Mouse (Mus musculus): ENCODE measurements around the gene Selplg. TPM values are rescaled to one million over a fixed set of nuclear protein-coding genes. Genes with fewer than 3 reads are reported as not detected.
A peak's percentile ranks its signal among the peaks of the same experiment; 100 is the strongest.

The Selplg gene
- polyA plus RNA-seq, 1 experiment from 2014 or later: 2.0 TPM

DNA sequence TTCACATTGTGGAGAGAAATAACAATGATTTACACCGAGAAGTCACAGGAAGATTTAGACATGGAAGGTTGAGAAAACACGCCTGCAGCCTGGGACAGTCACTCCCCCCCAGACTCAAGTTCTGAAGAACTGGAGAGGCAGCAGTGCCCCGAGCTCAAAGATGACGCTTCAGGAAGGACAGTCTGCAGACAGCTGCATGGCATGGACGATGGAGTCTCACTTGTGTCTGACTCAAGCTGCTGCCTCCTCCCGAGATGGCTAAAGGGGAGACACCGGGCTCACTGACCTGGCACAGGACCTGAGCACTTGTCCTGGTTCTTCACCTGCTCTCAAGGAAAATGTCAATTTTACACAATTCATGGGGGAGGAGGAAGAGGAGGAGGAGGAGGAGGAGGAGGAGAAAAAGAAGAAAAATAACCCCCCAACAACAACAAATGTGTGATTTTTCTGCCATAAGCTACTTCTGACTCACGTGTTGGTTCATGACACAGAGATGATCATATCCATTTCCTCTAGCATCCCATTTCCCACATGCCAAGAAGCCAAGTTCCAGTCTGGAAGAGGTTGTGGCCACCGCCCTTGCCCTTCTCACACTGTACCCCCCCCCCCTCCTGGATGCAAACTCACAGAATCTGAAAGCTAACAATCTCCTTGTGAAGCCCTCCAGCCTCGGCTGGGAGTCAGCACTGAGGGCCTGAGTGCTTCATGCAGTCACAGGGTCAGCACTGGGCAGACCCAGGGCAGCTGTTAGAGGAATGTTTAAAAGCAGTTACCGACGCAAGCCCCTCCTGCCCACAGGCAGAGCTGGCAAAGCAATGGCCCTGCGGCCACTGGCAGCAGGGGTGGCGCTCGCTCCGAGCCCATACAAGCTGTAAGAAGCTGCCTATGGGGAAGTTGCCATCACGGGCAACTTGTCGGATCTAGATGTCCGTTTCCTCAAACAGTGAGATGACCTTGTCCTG is 41.9 kb upstream of the Selplg start:
- Histone ChIP-seq H3K4me3 (ENCODE audit: low read depth, low read length) (no peak overlapping the region), H3K27me3 (ENCODE audit: control insufficient read depth, insufficient read depth, low read length) (no peaks in the 10 kb centered on the region), H3K27ac (replicated peaks) (peak overlapping the region; percentile 87), H3K4me1 (replicated peaks; ENCODE audit: control insufficient read depth, insufficient read depth) (peaks cover 14% of the 10 kb centered on the region), H3K36me3 (ENCODE audit: control insufficient read depth, insufficient read depth, low read length) (no peaks in the 10 kb centered on the region), H3K9ac (ENCODE audit: low read length) (peak overlapping the region; percentile 57; the same call in 1 of the 2 replicates), H3K9me3 (ENCODE audit: control insufficient read depth, low read length) (no peaks in the 10 kb centered on the region), H3K4me2 (replicated peaks; ENCODE audit: low read depth) (no peak overlapping the region)
- TF ChIP-seq EP300 (optimal IDR thresholded peaks at IDR 0.05) (no peak), CTCF (IDR thresholded peaks at IDR 0.05; ENCODE audit: low read depth) (no peak)
- ATAC-seq (ENCODE audit: low FRiP score, low TSS enrichment) (no peak), DNase-seq (ENCODE audit: low spot score) (no peak)
- 66% methylated on average over 19 of the region's 19 CpGs for WGBS

DNA sequence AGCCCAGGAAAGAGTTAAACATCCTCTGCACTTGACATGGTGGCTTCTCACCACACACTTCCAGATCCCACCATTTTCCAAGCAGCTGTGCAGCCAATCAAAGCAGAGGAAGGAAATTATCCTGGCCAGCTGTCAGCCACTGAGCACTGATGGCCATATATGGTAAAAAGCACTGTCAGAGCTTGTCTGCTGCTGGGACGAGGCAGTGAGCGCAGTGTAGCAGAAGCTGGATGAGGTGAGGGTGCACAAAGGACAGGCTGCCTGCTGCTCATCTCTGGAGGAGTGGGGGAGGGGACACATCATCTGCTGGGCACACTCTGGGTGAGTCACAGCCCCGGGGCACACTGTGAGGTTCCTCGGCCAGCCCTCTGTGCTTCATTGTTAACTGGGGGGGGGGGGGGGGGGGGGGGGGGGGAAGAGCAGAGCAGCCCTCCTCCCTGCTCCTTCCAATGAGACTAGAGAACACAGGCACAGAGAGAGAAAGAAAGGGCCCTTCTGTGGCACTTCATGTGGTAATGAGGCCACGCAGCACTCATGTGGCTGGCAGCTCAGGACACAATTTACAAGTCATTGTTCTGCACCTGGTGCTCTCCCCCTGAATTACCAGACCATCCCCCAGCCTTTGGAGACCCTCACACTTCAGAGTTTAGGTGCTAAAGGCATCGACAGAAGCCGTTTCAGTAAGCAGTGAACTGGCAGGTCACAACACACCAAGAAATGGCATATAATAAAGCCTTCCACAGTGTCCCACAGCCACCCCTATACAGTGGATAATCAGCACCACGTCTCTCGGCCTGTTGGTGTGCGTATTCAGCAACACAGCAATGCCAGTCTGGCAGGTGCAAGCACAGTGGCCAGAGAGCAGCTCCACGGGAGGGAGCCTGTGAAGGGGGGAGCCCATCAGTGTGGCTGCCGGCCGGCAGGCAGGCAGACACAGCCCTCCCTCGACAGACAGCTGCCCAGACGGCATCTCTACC is 40.8 kb upstream of the Selplg start:
- no peak for TF ChIP-seq EP300 (optimal IDR thresholded peaks at IDR 0.05)
- no peak for TF ChIP-seq CTCF (IDR thresholded peaks at IDR 0.05; ENCODE audit: low read depth)
- Histone ChIP-seq H3K4me2 (replicated peaks; ENCODE audit: low read depth) (peak overlapping the region; percentile 29; the same call in 1 of the 2 replicates), H3K9ac (ENCODE audit: low read length) (peak overlapping the region; percentile 57; the same call in 1 of the 2 replicates), H3K4me3 (ENCODE audit: low read depth, low read length) (no peak overlapping the region), H3K27me3 (ENCODE audit: control insufficient read depth, insufficient read depth, low read length) (no peaks in the 10 kb centered on the region), H3K9me3 (ENCODE audit: control insufficient read depth, low read length) (no peaks in the 10 kb centered on the region), H3K4me1 (replicated peaks; ENCODE audit: control insufficient read depth, insufficient read depth) (peaks cover 14% of the 10 kb centered on the region), H3K27ac (replicated peaks) (peak overlapping the region; percentile 87), H3K36me3 (ENCODE audit: control insufficient read depth, insufficient read depth, low read length) (no peaks in the 10 kb centered on the region)
- DNase-seq (ENCODE audit: low spot score): peak; percentile 61
- ATAC-seq (ENCODE audit: low FRiP score, low TSS enrichment): peak; percentile 81
- WGBS: 24% methylated on average over 13 of the region's 15 CpGs

DNA sequence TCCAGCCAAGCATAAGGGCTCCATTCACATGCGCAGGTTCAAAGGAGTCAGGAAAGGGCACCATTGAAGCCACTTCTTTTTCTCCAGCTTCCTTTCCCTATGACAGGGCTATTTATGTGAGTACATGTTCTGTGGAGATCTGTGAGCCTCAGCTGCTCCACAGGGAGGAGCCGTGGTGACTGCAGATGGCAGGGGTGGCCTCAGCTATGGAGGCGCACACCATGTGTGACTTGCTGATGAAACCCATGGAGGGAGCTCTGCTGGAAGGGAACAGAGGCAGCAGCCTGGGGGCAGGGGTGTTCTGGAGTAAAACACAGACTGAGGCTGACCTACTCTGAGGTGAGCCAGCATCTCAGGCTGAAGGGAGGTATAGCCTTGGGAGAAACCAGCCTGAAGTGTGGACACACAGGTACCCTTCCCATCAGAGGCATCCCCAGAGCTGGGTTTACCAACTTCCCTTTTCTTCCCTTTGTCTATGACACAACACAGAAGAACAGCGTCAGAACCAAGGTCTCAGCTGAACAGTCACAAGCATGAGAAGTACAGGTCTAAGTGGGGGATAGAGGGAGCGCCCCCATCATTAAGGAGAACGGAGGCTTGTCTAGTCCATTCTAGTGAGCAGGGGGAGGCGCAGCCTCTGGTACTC is 39.6 kb upstream of the Selplg start:
- Histone ChIP-seq H3K36me3 (ENCODE audit: control insufficient read depth, insufficient read depth, low read length) (no peaks in the 10 kb centered on the region), H3K4me2 (replicated peaks; ENCODE audit: low read depth) (no peak overlapping the region), H3K4me3 (ENCODE audit: low read depth, low read length) (no peak overlapping the region), H3K27me3 (ENCODE audit: control insufficient read depth, insufficient read depth, low read length) (no peaks in the 10 kb centered on the region), H3K4me1 (replicated peaks; ENCODE audit: control insufficient read depth, insufficient read depth) (peaks cover 14% of the 10 kb centered on the region), H3K9ac (ENCODE audit: low read length) (no peak overlapping the region), H3K9me3 (ENCODE audit: control insufficient read depth, low read length) (no peaks in the 10 kb centered on the region), H3K27ac (replicated peaks) (peak overlapping the region; percentile 82)
- ATAC-seq (ENCODE audit: low FRiP score, low TSS enrichment) (no peak), DNase-seq (ENCODE audit: low spot score) (no peak)
- 78% methylated on average over 7 of the region's 7 CpGs for WGBS
- TF ChIP-seq CTCF (IDR thresholded peaks at IDR 0.05; ENCODE audit: low read depth) (peak; percentile 32), EP300 (optimal IDR thresholded peaks at IDR 0.05) (no peak)

DNA sequence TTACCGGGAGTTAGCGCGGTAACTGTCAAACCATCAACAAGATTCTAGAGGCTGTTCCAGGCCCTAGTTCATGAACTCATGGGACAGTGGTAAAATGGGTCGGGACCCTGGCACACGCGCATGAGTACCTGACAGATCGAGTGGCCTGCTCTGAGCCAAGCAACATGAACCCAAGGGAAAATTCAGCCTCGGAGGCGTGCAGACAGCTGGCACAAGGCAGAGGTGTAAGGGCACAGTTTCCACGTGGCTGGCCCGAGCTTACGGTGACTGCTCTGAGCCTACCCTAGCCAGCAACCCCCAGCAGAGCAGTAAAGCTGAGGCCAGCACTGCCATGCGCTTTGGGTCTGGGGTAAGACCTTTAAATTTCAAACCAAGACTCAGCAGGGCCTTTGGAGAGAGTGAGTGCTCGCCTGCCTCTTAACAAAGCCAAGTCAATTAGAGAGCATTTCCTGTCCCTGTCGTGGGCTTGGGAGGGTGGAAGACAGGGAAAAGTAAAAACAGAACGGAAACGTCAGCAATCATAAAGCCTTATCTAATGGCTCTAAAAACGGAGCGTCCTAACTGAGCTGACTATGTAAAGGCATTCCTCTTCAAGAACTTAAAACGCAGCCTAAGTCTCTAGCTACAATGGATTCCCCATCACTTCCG is 38.1 kb upstream of the Selplg start:
- no peak overlapping the region for H3K4me2 ChIP-seq (replicated peaks; ENCODE audit: low read depth)
- no peaks in the 10 kb centered on the region for H3K27me3 ChIP-seq (ENCODE audit: control insufficient read depth, insufficient read depth, low read length)
- no peak overlapping the region for H3K4me3 ChIP-seq (ENCODE audit: low read depth, low read length)
- H3K36me3 ChIP-seq (ENCODE audit: control insufficient read depth, insufficient read depth, low read length): no peaks in the 10 kb centered on the region
- H3K27ac ChIP-seq (replicated peaks): peak overlapping the region; percentile 82
- 55% methylated on average over 21 of the region's 21 CpGs for WGBS
- DNase-seq (ENCODE audit: low spot score) (no peak), ATAC-seq (ENCODE audit: low FRiP score, low TSS enrichment) (no peak)
- H3K4me1 ChIP-seq (replicated peaks; ENCODE audit: control insufficient read depth, insufficient read depth): peaks cover 14% of the 10 kb centered on the region
- H3K9me3 ChIP-seq (ENCODE audit: control insufficient read depth, low read length): no peaks in the 10 kb centered on the region
- TF ChIP-seq CTCF (IDR thresholded peaks at IDR 0.05; ENCODE audit: low read depth) (no peak), EP300 (optimal IDR thresholded peaks at IDR 0.05) (no peak)
- H3K9ac ChIP-seq (ENCODE audit: low read length): no peak overlapping the region

DNA sequence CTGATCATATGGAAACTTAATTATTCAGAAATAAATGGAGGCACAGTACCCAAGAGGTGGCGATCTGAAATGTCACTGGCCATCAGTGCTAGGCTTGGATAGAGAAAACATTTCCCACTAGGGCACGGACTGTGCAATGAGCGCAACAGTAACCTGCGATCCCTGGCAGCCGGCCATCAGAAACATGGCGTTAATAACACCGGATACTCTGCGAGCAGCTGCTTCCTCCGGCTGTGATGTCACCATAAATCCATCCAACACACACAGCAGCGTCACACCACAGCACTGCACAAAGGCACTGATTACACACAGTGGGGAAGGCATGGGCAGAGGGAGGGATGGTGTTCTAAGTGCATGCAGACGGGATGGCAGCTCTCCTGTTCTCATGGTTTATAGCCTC is 36.7 kb upstream of the Selplg start:
- no peak overlapping the region for H3K27ac ChIP-seq (replicated peaks)
- H3K36me3 ChIP-seq (ENCODE audit: control insufficient read depth, insufficient read depth, low read length): peaks cover 3% of the 10 kb centered on the region; the same call in 1 of the 2 replicates
- DNase-seq (ENCODE audit: low spot score) (no peak), ATAC-seq (ENCODE audit: low FRiP score, low TSS enrichment) (no peak; the same call in 1 of the 2 replicates)
- 44% methylated on average over 11 of the region's 11 CpGs for WGBS
- no peak overlapping the region for H3K4me2 ChIP-seq (replicated peaks; ENCODE audit: low read depth)
- TF ChIP-seq CTCF (IDR thresholded peaks at IDR 0.05; ENCODE audit: low read depth) (no peak), EP300 (optimal IDR thresholded peaks at IDR 0.05) (no peak)
- peaks cover 14% of the 10 kb centered on the region for H3K4me1 ChIP-seq (replicated peaks; ENCODE audit: control insufficient read depth, insufficient read depth)
- no peaks in the 10 kb centered on the region for H3K27me3 ChIP-seq (ENCODE audit: control insufficient read depth, insufficient read depth, low read length)
- no peak overlapping the region for H3K9ac ChIP-seq (ENCODE audit: low read length)
- no peaks in the 10 kb centered on the region for H3K9me3 ChIP-seq (ENCODE audit: control insufficient read depth, low read length)
- no peak overlapping the region for H3K4me3 ChIP-seq (ENCODE audit: low read depth, low read length)
